Mouse (Mus musculus) Patski (cell line): ENCODE data around the gene Cela2a. TPM values are rescaled to one million over a fixed set of nuclear protein-coding genes. Genes with fewer than 3 reads are reported as not detected.

Experiments
- ATAC-seq: fragments of 100-300 bp; one replicate; pipeline ENCODE4 v1.8.0; 2021
- CTCF ChIA-PET: fragments of 350-600 bp; sonication (Branson Sonifier 250); formaldehyde crosslinking; loops from one replicate; lab custom pipeline; 2022; ENCODE audit warnings: inconsistent platforms; lab: Charles Lee
- POLR2A ChIA-PET: fragments of 350-600 bp; sonication (Branson Sonifier 250); formaldehyde crosslinking; loops from one replicate; lab custom pipeline; 2022; ENCODE audit warnings: antibody characterized with exemption, inconsistent platforms; lab: Charles Lee
- DNase-seq: peaks from one replicate; pipeline ENCODE4 v3.0.0-alpha.2; 2011; ENCODE audit warnings: low read depth, low spot score
- H3K27me3 ChIP-seq: fragments of 371-371 bp; one replicate; pipeline ENCODE4 v1.5.1; 2021
- CTCF ChIP-seq: fragments of 100-300 bp; IDR thresholded peaks from one replicate; pipeline ENCODE4 v1.5.1; 2021
- in situ Hi-C: fragments of 300-500 bp; cut with MboI; formaldehyde crosslinking; loops from 3 replicates; pipeline ENCODE4 v1.11.1; 2018; ENCODE audit warnings: low pct_unique_long_range_greater_than_20kb, mixed read lengths
- polyA plus RNA-seq: library from polyadenylated mRNA; unstranded; gene quantifications from one replicate; pipeline ENCODE4 v1.2.3, GENCODE M21; 2021

Gene Cela2a
- polyA plus RNA-seq, 1 experiment from 2014 or later = not detected

DNA sequence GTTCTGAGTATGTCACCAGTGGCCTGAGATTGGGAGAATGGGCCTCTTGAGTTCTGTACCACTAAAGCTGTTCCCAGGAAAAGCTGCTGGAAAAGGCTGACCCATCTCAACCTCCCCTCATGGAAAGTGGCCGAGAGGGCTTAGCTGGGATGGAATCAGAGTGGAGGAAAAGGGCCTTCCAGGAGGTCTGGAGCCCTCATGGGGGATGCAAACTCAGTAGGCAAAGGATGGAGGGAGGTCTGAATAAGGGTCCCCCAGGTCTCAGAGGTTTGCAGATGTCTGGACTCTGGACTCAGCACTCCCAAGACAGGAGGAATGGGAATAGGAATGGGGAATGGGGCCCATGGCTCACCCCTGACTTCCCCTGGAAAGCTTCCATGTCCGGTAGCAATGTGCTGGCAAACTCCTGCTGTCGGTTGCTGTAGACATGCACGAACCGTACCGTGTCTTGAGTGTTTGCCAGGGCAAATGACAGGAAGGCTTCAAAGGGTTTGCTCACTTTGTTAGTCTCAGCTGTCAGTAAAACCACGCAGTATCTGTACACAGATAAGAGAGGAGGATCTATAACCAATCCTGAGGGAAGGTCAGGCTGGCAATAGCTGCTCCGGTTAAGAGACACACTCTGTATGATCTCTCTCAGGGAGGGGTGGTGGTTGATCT lies 56.3 kb downstream of the Cela2a start:
- in situ Hi-C loops = no loop called here
- ChIA-PET POLR2A (interaction anchor here (0.6 kb wide), 1 partner anchor 382 kb away, joined by 5 read pairs; no protein-coding TSS in a partner anchor), CTCF (interaction anchor here (1.5 kb wide), 1 partner anchor 145 kb away, joined by 3 read pairs; no protein-coding TSS in a partner anchor)
- ATAC-seq (no peak), DNase-seq (no peak)
- TF ChIP-seq CTCF = no peak
- no peaks in the 10 kb centered on the region for H3K27me3 ChIP-seq

DNA sequence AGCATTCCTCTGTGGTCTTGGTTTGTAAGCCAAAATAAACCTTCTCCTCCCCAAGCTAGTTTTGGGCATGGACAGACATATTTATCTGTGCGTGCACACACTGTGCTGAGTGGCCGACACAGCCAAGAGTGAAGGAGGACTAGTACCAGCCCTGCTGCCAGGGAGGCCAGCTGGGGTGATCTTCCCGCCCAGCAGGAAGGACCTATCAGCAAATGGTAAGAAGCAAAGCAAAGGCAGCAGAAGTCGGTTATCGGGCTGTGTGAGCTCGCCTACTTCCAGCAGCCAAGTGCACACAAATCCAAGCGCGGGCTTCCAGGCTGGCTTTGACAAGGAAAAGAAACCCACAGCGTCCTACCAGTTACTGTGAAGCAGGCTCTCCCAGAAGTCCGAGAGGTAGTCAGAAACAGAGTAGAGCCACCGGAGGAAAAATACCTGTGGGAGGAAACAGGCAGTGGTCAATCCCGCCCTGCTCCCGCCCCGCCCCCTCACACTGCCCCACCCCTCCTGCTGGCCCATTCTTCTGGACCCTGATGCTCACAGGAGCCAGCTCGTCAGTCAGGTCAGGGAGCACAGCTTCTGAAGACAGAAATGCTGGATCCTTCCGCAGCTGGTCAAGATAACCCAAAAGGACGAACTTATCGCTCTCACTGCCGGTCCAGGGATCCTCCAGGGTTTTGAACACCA lies 58.5 kb downstream of the Cela2a start:
- ATAC-seq (no peak), DNase-seq (no peak)
- in situ Hi-C loops = no loop called here
- ChIA-PET POLR2A (interaction anchor here (1.2 kb wide), 1 partner anchor 14 kb away, joined by 5 read pairs; no protein-coding TSS in a partner anchor), CTCF (no interaction called here)
- no peaks in the 10 kb centered on the region for H3K27me3 ChIP-seq
- no peak for TF ChIP-seq CTCF

DNA sequence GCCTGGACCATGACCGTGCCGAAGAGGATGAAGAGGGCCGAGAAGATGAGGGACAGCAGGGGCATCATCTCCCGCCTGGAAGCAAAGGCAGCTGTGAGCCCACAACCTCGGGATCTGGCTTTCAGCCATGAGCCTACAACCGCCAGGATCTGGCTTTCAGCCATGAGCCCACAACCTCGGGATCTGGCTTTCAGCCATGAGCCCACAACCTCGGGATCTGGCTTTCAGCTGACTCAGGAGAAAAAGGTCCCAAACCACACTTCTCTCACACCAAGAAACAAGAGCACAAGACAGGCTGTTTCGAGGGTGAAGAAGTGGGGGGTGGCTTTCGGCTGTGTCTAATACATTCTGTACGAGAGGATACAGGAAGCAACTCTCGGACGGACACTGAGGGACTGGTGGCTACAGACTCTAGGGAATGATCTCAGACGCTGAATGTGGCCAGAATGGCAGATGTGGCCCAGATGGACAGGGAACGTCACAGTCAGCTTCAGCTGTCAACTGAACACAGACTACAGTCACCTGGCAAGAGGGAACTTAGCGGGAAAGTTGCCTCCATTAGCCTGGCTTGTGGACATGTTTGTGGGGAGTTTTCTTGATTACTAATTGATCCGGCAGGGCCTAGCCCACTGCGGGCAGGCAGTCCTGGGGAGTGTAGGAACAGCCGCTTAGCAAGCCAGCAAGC lies 59.1 kb downstream of the Cela2a start:
- ChIA-PET CTCF (no interaction called here), POLR2A (interaction anchor here (1.2 kb wide), 1 partner anchor 15 kb away, joined by 5 read pairs; no protein-coding TSS in a partner anchor)
- in situ Hi-C loops = no loop called here
- no peak for TF ChIP-seq CTCF
- ATAC-seq (no peak), DNase-seq (no peak)
- H3K27me3 ChIP-seq = no peaks in the 10 kb centered on the region

DNA sequence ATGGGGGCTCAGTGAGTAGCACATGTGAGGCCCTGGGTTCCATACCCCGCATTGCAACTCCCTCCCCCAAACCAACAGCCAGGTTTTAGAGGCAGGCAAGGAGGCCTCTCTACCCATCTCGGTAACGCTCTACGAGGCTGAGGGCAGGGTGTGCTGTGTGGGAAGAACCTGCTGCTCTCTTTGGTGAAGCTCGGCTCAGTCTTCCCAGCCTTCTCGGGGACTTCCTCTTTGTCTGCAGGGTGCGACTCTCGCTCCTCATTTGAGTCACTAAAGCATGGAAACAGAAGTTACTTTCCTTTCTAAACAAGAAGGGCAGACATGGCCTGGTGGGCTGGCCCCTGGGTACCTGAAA lies 59.7 kb downstream of the Cela2a start:
- ChIA-PET CTCF (no interaction called here), POLR2A (interaction anchor here (1.2 kb wide), 1 partner anchor 15 kb away, joined by 5 read pairs; no protein-coding TSS in a partner anchor)
- no peak for DNase-seq
- in situ Hi-C loops = no loop called here
- no peak for TF ChIP-seq CTCF
- no peaks in the 10 kb centered on the region for H3K27me3 ChIP-seq
- ATAC-seq = no peak

DNA sequence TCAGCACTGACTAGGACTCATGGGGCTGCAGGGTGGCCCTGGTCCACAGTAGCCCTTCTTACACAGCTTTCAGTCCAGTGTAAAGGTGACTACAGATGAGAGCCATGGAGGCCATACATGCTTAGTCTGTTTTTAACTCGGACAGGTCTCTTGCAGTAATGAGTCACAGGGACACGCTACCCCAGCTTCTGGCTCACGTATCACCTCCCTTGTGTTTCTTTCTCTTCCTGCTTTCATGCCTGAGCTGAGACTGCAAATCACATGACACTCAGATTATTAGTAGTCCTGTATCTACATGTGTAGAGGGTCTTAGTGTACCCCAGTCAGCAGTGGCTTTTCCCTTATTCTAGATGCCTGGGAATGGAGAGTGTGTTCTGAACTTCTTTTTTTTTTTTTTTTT lies 61.0 kb downstream of the Cela2a start:
- CTCF ChIA-PET = no interaction called here
- POLR2A ChIA-PET = no interaction called here
- no peak for TF ChIP-seq CTCF
- ATAC-seq (no peak), DNase-seq (no peak)
- no peaks in the 10 kb centered on the region for H3K27me3 ChIP-seq
- in situ Hi-C loops = no loop called here

Other genes starting within 250 kb of the Cela2a start
- gene Fblim1, start 220.1 kb downstream of the Cela2a start, polyA plus RNA-seq = 90.1 TPM
- 0.05 TPM for gene Tmem82, start 207.5 kb downstream of the Cela2a start, polyA plus RNA-seq
- 0.15 TPM for gene Slc25a34, start 202.3 kb downstream of the Cela2a start, polyA plus RNA-seq
- 37.0 TPM for gene Plekhm2, start 161.3 kb downstream of the Cela2a start, polyA plus RNA-seq
- 4.7 TPM for gene Rsc1a1, start 140.6 kb downstream of the Cela2a start, polyA plus RNA-seq
- 16.6 TPM for gene Ddi2, start 102.7 kb downstream of the Cela2a start, polyA plus RNA-seq
- not detected for gene Agmat, start 79.5 kb downstream of the Cela2a start, polyA plus RNA-seq
- 14.5 TPM for gene Dnajc16, start 35.2 kb downstream of the Cela2a start, polyA plus RNA-seq
- 6.9 TPM for gene Casp9, start 32.5 kb downstream of the Cela2a start, polyA plus RNA-seq
- gene Ctrc, start 20.2 kb upstream of the Cela2a start, polyA plus RNA-seq = not detected
- gene Efhd2, start 48.8 kb upstream of the Cela2a start, polyA plus RNA-seq = 54.6 TPM
- gene Fhad1, start 188.9 kb upstream of the Cela2a start, polyA plus RNA-seq = 0.41 TPM